Mouse (Mus musculus) hindbrain, embryonic 11.5 days (tissue): ENCODE measurements at regions not wholly inside any gene's neighbourhood (a gene's known extent, or its start where the extent isn't known, plus 50 kb on each side); places are given as distances from the start of the nearest gene placed in this dataset.
A peak's percentile ranks its signal among the peaks of the same experiment; 100 is the strongest.

Experiments used
- ATAC-seq: fragments of 200-750 bp; cut with Nextera tagmentation; 2 replicates; pipeline ENCODE4 v1.8.0; 2017; ENCODE audit warnings: mild to moderate bottlenecking, moderate TSS enrichment, moderate library complexity; ENCODE audit not compliant: low FRiP score
- DNase-seq: peaks from one replicate; pipeline ENCODE4 v3.0.0-alpha.2; 2015; ENCODE audit warnings: low spot score
- H3K27ac ChIP-seq: fragments of 300-500 bp; sonication (generic); 2 replicates; pipeline ENCODE4 v1.5.1; 2014; ENCODE audit warnings: mild to moderate bottlenecking, low read depth, low read length
- H3K27me3 ChIP-seq: fragments of 300-500 bp; sonication (generic); 2 replicates; pipeline ENCODE4 v1.6.1; 2014; ENCODE audit warnings: mild to moderate bottlenecking, low read length, moderate library complexity, mixed read lengths; ENCODE audit not compliant: control insufficient read depth, insufficient read depth
- H3K36me3 ChIP-seq: fragments of 300-500 bp; sonication (generic); 2 replicates; pipeline ENCODE4 v1.6.1; 2014; ENCODE audit warnings: mild to moderate bottlenecking, low read length, moderate library complexity, mixed read lengths; ENCODE audit not compliant: control insufficient read depth, insufficient read depth
- H3K4me1 ChIP-seq: fragments of 300-500 bp; sonication (generic); replicated peaks from 2 replicates; pipeline ENCODE4 v1.6.1; 2014; ENCODE audit warnings: low read length, mixed read lengths; ENCODE audit not compliant: control insufficient read depth, insufficient read depth
- H3K4me2 ChIP-seq: fragments of 300-500 bp; sonication (generic); replicated peaks from 2 replicates; pipeline ENCODE4 v1.6.1; 2014; ENCODE audit warnings: mild to moderate bottlenecking, low read depth, low read length
- H3K4me3 ChIP-seq: fragments of 300-500 bp; sonication (generic); 2 replicates; pipeline ENCODE4 v1.5.1; 2014; ENCODE audit warnings: low read depth, low read length
- H3K9ac ChIP-seq: fragments of 300-500 bp; sonication (generic); 2 replicates; pipeline ENCODE4 v1.6.1; 2014; ENCODE audit warnings: low read depth, low read length
- H3K9me3 ChIP-seq: fragments of 300-500 bp; sonication (generic); 2 replicates; pipeline ENCODE4 v1.6.1; 2016; ENCODE audit warnings: low read length; ENCODE audit not compliant: control insufficient read depth
- WGBS: fragments of 180-500 bp; shearing (Covaris S2); extraction: QIAGEN DNeasy Blood & Tissue Kit; methylation state at CpG from one replicate; pipeline ENCODE4 v1.1.7; 2014; 5-methylcytosine and 5-hydroxymethylcytosine counted together

DNA sequence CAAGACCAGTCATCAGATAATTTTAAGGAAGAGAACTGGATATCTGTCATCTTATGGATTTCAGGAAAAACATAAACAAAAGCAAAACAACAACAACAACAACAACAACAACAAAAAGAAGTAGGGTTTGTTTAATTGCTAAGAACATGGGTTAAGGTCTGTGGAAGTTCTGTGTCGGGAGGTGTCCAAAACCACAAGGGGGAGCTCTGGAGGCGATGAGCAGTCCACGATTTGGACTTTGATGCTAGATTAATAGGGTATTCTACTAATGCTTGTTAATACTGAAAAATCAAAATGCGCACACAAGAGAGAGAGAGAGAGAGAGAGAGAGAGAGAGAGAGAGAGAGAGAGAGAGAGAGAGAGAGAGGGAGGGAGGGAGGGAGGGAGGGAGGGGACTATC, 692.0 kb upstream of the Car10 start:
- H3K36me3 ChIP-seq, result no peaks in the 10 kb centered on the region
- 17% methylated on average over 3 of the region's 4 CpGs for WGBS
- DNase-seq, result peak; percentile 58
- no peak overlapping the region for H3K9ac ChIP-seq
- H3K27ac ChIP-seq, result no peak overlapping the region
- H3K9me3 ChIP-seq, result no peaks in the 10 kb centered on the region
- no peak overlapping the region for H3K4me3 ChIP-seq
- H3K4me1 ChIP-seq, result no peaks in the 10 kb centered on the region
- H3K27me3 ChIP-seq, result no peaks in the 10 kb centered on the region
- ATAC-seq, result no peak
- H3K4me2 ChIP-seq, result no peak overlapping the region

DNA sequence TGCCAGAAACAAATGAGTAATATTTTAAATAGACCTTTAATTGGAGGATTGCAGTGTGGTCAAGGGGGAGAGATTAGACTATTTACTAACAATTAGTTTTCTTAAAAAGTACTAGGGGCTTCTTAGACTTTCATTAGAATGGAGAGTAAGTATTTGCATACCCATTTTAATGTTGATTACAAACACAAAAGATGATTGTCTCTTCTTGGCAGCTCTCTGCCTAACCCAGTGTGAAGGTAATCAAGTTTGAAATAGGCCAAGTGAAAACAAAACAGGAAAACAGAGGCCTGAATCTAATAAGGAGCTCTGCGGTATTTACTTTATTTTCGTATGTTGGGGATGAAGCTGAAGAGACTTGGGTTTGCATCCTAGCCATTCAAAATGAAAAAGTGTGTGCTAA, 646.5 kb upstream of the Car10 start:
- Histone ChIP-seq H3K36me3 (no peaks in the 10 kb centered on the region), H3K9me3 (no peaks in the 10 kb centered on the region), H3K4me1 (no peaks in the 10 kb centered on the region), H3K9ac (no peak overlapping the region), H3K4me3 (no peak overlapping the region), H3K27ac (no peak overlapping the region), H3K4me2 (no peak overlapping the region), H3K27me3 (no peaks in the 10 kb centered on the region)
- ATAC-seq (no peak), DNase-seq (no peak)
- 63% methylated on average over 2 of the region's 2 CpGs for WGBS

DNA sequence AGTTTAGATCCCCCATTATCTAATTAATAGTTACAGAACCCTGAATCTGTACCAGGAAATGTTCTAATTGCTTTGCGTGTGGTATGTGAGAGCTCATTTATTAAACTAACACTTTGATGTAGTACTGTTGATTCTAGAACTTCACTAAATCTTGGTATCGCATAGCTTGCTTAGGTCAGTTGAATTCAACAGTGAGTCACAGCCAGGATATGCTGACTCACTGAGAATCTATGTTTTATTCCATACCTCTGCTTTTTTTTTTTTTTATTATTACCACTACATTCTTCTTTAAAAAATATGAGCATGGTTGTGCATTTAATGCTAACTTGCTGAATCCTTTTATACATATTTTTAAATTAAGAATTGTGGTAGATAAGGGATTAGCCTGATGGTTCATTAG, 602.5 kb upstream of the Car10 start:
- no peaks in the 10 kb centered on the region for H3K4me1 ChIP-seq
- no peak overlapping the region for H3K4me2 ChIP-seq
- no peaks in the 10 kb centered on the region for H3K36me3 ChIP-seq
- no peak overlapping the region for H3K27ac ChIP-seq
- H3K9ac ChIP-seq, result no peak overlapping the region
- ATAC-seq (no peak), DNase-seq (no peak)
- 93% methylated on average over 2 of the region's 2 CpGs for WGBS
- H3K27me3 ChIP-seq, result no peaks in the 10 kb centered on the region
- H3K9me3 ChIP-seq, result no peaks in the 10 kb centered on the region
- no peak overlapping the region for H3K4me3 ChIP-seq
